Mouse (Mus musculus) limb, embryonic 14.5 days (tissue): ENCODE data around the gene H1f0. TPM values are rescaled to one million over a fixed set of nuclear protein-coding genes. Genes with fewer than 3 reads are reported as not detected.

ENCODE experiments used
- ATAC-seq: fragments of 200-750 bp; cut with Nextera tagmentation; 2 replicates; pipeline ENCODE4 v1.8.0; 2017; ENCODE audit warnings: low read depth, moderate number of reproducible peaks, moderate TSS enrichment; ENCODE audit not compliant: low FRiP score
- DNase-seq: peaks from one replicate; pipeline ENCODE4 v3.0.0-alpha.2; 2015; ENCODE audit warnings: low spot score
- H3K27ac ChIP-seq: fragments of 300-500 bp; sonication (generic); replicated peaks from 2 replicates; pipeline ENCODE4 v1.5.1; 2014; ENCODE audit warnings: low read depth, mild to moderate bottlenecking, low read length, moderate library complexity, mixed read lengths
- H3K27me3 ChIP-seq: fragments of 300-500 bp; sonication (generic); 2 replicates; pipeline ENCODE4 v1.6.1; 2014; ENCODE audit warnings: low read length, mixed read lengths; ENCODE audit not compliant: control insufficient read depth, insufficient read depth
- H3K36me3 ChIP-seq: fragments of 300-500 bp; sonication (generic); 2 replicates; pipeline ENCODE4 v1.6.1; 2014; ENCODE audit warnings: mild to moderate bottlenecking, low read length, moderate library complexity, mixed read lengths; ENCODE audit not compliant: control insufficient read depth, insufficient read depth
- H3K4me1 ChIP-seq: fragments of 300-500 bp; sonication (generic); 2 replicates; pipeline ENCODE4 v1.6.1; 2014; ENCODE audit warnings: antibody characterized with exemption, low read length, mixed read lengths; ENCODE audit not compliant: control insufficient read depth, insufficient read depth
- H3K4me2 ChIP-seq: fragments of 300-500 bp; sonication (generic); replicated peaks from 2 replicates; pipeline ENCODE4 v1.6.1; 2014; ENCODE audit warnings: low read depth, mild to moderate bottlenecking, low read length, moderate library complexity; ENCODE audit not compliant: severe bottlenecking
- H3K4me3 ChIP-seq: fragments of 300-500 bp; sonication (generic); replicated peaks from 2 replicates; pipeline ENCODE4 v1.5.1; 2014; ENCODE audit warnings: low read length
- H3K9ac ChIP-seq: fragments of 300-500 bp; sonication (generic); 2 replicates; pipeline ENCODE4 v1.6.1; 2014; ENCODE audit warnings: mild to moderate bottlenecking, low read depth, low read length, moderate library complexity; ENCODE audit not compliant: severe bottlenecking
- H3K9me3 ChIP-seq: fragments of 300-500 bp; sonication (generic); 2 replicates; pipeline ENCODE4 v1.6.1; 2016; ENCODE audit warnings: low read length; ENCODE audit not compliant: control insufficient read depth
- POLR2A ChIP-seq: fragments of 200-500 bp; IDR thresholded peaks from 2 replicates; pipeline ENCODE4 v1.8.0; 2012; ENCODE audit warnings: inconsistent platforms, mild to moderate bottlenecking, moderate library complexity, borderline replicate concordance; ENCODE audit not compliant: insufficient read depth, insufficient read length; ENCODE audit errors: extremely low read depth
- WGBS: fragments of 180-500 bp; shearing (Covaris S2); extraction: QIAGEN DNeasy Blood & Tissue Kit; methylation state at CpG from one replicate; pipeline ENCODE4 v1.1.7; 2014; 5-methylcytosine and 5-hydroxymethylcytosine counted together
- polyA plus RNA-seq, 2 experiments: library from polyadenylated mRNA; depleted of rRNA in 1 of 2; stranded (reverse) in 1 of 2; unstranded in 1 of 2; fragments of >200 nt; fragmentation: Nextera tagmentation in 1 of 2; extraction: Ambion mirVana in 1 of 2; gene quantifications; 2 replicates each; pipeline versions ENCODE4 v1.2.1 to v1.2.3; 2012 to 2014

H1f0 gene
- polyA plus RNA-seq, 2 experiments: 250 to 433 TPM

DNA sequence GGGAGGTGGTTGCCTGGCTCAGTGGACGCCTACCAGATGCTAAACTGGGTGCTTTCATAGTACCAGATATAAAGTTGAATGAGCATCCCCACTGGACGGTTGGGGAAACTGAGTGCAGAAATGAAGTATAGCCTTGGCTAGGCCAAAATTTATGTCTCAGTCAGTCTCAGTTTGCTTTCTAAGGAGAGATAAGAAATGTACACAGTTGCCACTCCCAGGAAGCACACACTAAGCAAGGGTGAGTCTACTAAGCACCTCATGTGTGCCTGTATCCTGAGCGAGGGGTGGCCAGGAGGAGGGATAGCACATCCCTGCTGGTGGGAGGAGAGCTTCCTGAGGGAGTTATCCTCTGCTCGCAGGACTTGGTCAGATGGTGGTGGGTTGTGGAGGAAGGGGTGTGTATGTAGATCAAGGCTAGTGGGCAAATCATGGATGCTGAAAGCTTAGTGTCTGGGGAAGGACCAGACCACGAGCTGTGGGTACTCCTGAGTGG is 43.9 kb upstream of the H1f0 start:
- H3K4me1 ChIP-seq: peaks cover 29% of the 10 kb centered on the region
- peak overlapping the region; percentile 92 for H3K4me3 ChIP-seq
- H3K27ac ChIP-seq: peak overlapping the region; percentile 33; the same call in 1 of the 2 replicates
- no peaks in the 10 kb centered on the region for H3K9me3 ChIP-seq
- TF ChIP-seq POLR2A: no peak
- WGBS: 30% methylated on average over 5 of the region's 5 CpGs
- no peaks in the 10 kb centered on the region for H3K27me3 ChIP-seq
- DNase-seq (no peak), ATAC-seq (no peak)
- H3K36me3 ChIP-seq: peaks cover 11% of the 10 kb centered on the region
- peak overlapping the region; percentile 88 for H3K4me2 ChIP-seq
- peak overlapping the region; percentile 75; the same call in 1 of the 2 replicates for H3K9ac ChIP-seq

GRCm38 (mm10) chr15:78986536-78987220 is 41.6 kb upstream of the H1f0 start:
- DNase-seq: no peak

GRCm38 (mm10) chr15:78988499-78988971 is 39.7 kb upstream of the H1f0 start:
- Histone ChIP-seq H3K9me3 (no peaks in the 10 kb centered on the region), H3K27me3 (no peaks in the 10 kb centered on the region), H3K4me2 (0 out of 2 replicates have a peak overlapping the region, but pooled peaks have one; percentile 6), H3K4me3 (no peak overlapping the region), H3K4me1 (peaks cover 19% of the 10 kb centered on the region), H3K27ac (0 out of 2 replicates have a peak overlapping the region, but pooled peaks have one; percentile 27), H3K36me3 (peaks cover 54% of the 10 kb centered on the region), H3K9ac (no peak overlapping the region; the same call in 1 of the 2 replicates)
- DNase-seq (peak; percentile 42), ATAC-seq (no peak)
- TF ChIP-seq POLR2A: no peak
- 64% methylated on average over 14 of the region's 14 CpGs for WGBS

More at GRCm38 (mm10) chr15:78986536-78987220, 41.6 kb upstream of the H1f0 start:
- no peak overlapping the region for H3K27ac ChIP-seq
- 69% methylated on average over 11 of the region's 11 CpGs for WGBS
- H3K4me1 ChIP-seq: peaks cover 26% of the 10 kb centered on the region
- H3K36me3 ChIP-seq: peaks cover 35% of the 10 kb centered on the region
- ATAC-seq: no peak
- no peak overlapping the region; the same call in 1 of the 2 replicates for H3K9ac ChIP-seq
- no peak overlapping the region for H3K4me3 ChIP-seq
- no peak for TF ChIP-seq POLR2A
- no peaks in the 10 kb centered on the region for H3K27me3 ChIP-seq
- H3K9me3 ChIP-seq: no peaks in the 10 kb centered on the region
- H3K4me2 ChIP-seq: no peak overlapping the region

DNA sequence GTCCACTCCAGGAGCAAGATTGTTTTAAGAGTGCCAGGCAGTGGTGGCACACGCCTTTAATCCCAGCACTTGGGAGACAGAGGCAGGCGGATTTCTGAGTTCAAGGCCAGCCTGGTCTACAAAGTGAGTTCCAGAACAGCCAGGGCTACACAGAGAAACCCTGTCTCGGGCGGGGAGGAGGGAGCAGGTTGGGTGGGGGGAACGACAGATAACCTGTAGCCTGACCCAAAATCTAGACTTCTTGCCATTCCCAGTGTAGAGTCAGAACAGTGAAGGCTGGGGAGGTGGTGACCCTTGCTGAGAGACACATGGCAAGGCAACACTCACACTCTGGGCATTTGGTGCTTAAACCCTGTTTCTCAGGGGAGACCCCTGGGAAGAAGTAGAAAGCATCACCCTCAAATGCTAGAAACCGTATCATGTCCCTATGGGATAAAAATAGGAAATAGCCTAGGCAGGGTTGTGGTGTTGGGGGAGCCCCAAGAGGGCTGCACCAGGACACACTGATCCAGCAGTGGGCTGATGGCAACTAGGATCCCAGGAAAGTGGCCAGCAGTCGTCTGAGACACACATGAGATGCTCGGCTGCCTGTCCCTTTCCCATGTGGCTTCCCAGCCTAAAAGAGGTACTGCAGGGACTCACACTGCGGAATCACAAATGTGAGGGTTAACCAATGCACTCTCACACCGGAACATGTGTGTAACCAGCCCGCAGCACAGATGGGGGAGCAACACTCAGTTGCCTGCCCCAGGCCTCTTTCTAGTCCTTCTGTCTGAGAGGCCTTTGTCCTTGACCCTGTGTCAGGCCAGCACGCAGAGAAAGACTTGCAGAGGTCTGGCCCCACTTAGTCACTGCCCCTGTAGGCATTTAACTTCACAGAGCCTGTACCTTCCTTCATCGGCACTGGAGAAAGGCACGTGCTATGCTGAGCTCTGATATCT is 38.8 kb upstream of the H1f0 start:
- DNase-seq (no peak), ATAC-seq (no peak)
- Histone ChIP-seq H3K4me1 (peaks cover 14% of the 10 kb centered on the region), H3K27me3 (no peaks in the 10 kb centered on the region), H3K9ac (no peak overlapping the region), H3K36me3 (peaks cover 62% of the 10 kb centered on the region), H3K9me3 (no peaks in the 10 kb centered on the region), H3K4me2 (no peak overlapping the region), H3K4me3 (no peak overlapping the region), H3K27ac (no peak overlapping the region)
- WGBS: 93% methylated on average over 14 of the region's 14 CpGs
- no peak for TF ChIP-seq POLR2A

GRCm38 (mm10) chr15:78990093-78990463 is 38.2 kb upstream of the H1f0 start:
- Histone ChIP-seq H3K4me3 (no peak overlapping the region), H3K27me3 (no peaks in the 10 kb centered on the region), H3K36me3 (peaks cover 69% of the 10 kb centered on the region), H3K9ac (no peak overlapping the region), H3K4me2 (no peak overlapping the region), H3K27ac (no peak overlapping the region), H3K4me1 (peaks cover 8% of the 10 kb centered on the region; the same call in 1 of the 2 replicates), H3K9me3 (no peaks in the 10 kb centered on the region)
- no peak for DNase-seq
- no peak for TF ChIP-seq POLR2A
- no peak for ATAC-seq
- WGBS: 95% methylated on average over 9 of the region's 9 CpGs
